Mouse (Mus musculus): Measurements from ENCODE around the gene Sult2b1.

Sult2b1 gene

GRCm38 (mm10) chr7:45711316-45712021 lies 73.0 kb downstream of the Sult2b1 start:
- no peak for DNase-seq (ENCODE audit: low read depth, low spot score)

GRCm38 (mm10) chr7:45710477-45711191 lies 73.8 kb downstream of the Sult2b1 start:
- no peak for DNase-seq (ENCODE audit: low read depth, low spot score)

- no peak for DNase-seq (ENCODE audit: low read depth, low spot score)
Observed at GRCm38 (mm10) chr7:45709677-45710355, 74.7 kb downstream of the Sult2b1 start.

- DNase-seq (ENCODE audit: low read depth, low spot score) = no peak
Observed at GRCm38 (mm10) chr7:45709036-45709435, 75.4 kb downstream of the Sult2b1 start.

GRCm38 (mm10) chr7:45708221-45708761 lies 76.2 kb downstream of the Sult2b1 start:
- no peak for DNase-seq (ENCODE audit: low read depth, low spot score)

GRCm38 (mm10) chr7:45707375-45707967 lies 77.0 kb downstream of the Sult2b1 start:
- DNase-seq (ENCODE audit: low read depth, low spot score) = peak; percentile 92

- peak; percentile 75 for DNase-seq (ENCODE audit: low read depth, low spot score)
Observed at GRCm38 (mm10) chr7:45706721-45707241, 77.7 kb downstream of the Sult2b1 start.

GRCm38 (mm10) chr7:45705873-45706281 lies 78.6 kb downstream of the Sult2b1 start:
- DNase-seq (ENCODE audit: low read depth, low spot score) = no peak

- no peak for DNase-seq (ENCODE audit: low read depth, low spot score)
Observed at GRCm38 (mm10) chr7:45705443-45705864, 79.0 kb downstream of the Sult2b1 start.

- peak; percentile 96 for DNase-seq (ENCODE audit: low read depth, low spot score)
Observed at GRCm38 (mm10) chr7:45704730-45705442, 79.6 kb downstream of the Sult2b1 start, which contains the start of gene Dbp. Gene Dbp (plus strand): TSS chr7:45705088.

- peak; percentile 86 for DNase-seq (ENCODE audit: low read depth, low spot score)
Observed at GRCm38 (mm10) chr7:45704046-45704559, 80.4 kb downstream of the Sult2b1 start.

GRCm38 (mm10) chr7:45703521-45704033 lies 80.9 kb downstream of the Sult2b1 start:
- no peak for DNase-seq (ENCODE audit: low read depth, low spot score)

- DNase-seq (ENCODE audit: low read depth, low spot score) = no peak
Observed at GRCm38 (mm10) chr7:45702809-45703520, 81.5 kb downstream of the Sult2b1 start.

GRCm38 (mm10) chr7:45702316-45702715 lies 82.2 kb downstream of the Sult2b1 start:
- DNase-seq (ENCODE audit: low read depth, low spot score) = no peak

- DNase-seq (ENCODE audit: low read depth, low spot score) = no peak
Observed at GRCm38 (mm10) chr7:45701607-45702006, 82.9 kb downstream of the Sult2b1 start.

GRCm38 (mm10) chr7:45701072-45701471 lies 83.4 kb downstream of the Sult2b1 start:
- DNase-seq (ENCODE audit: low read depth, low spot score) = no peak

GRCm38 (mm10) chr7:45700301-45701015 lies 84.0 kb downstream of the Sult2b1 start:
- peak; percentile 57 for DNase-seq (ENCODE audit: low read depth, low spot score)

- no peak for DNase-seq (ENCODE audit: low read depth, low spot score)
Observed at GRCm38 (mm10) chr7:45699523-45700141, 84.8 kb downstream of the Sult2b1 start, which contains the start of gene Car11. Gene Car11 (plus strand): TSS chr7:45699843.

Measured in retina, postnatal 7 days (tissue).